In genomic region chr19:40374720-40375119, GRCm38 (mm10) we compare ENCODE assay signal across 19 mouse cellular contexts.
DNase-seq lines count a peak whose midpoint lies in the region; TF ChIP-seq lines count a peak whose summit lies in the region.
"Had no signal": no experiment of that assay in that cellular context is flagged by ENCODE, and none has a peak within 500 bp of the region (broad histone marks: within the 10 kb centered on the region; RNA-seq: fewer than 3 reads in every experiment).

No protein-coding gene starts in this region.

- peak overlapping the region; percentile 66 for H3K4me3 ChIP-seq in gastrocnemius, adult 2 months
- H3K4me3 ChIP-seq in layer of hippocampus, adult 2 months: no peak overlapping the region
- H3K4me3 ChIP-seq: embryonic facial prominence, embryonic 15.5 days; erythroblast, embryonic 14.5 days; forebrain, embryonic 10.5 days; hindbrain, embryonic 10.5 days; intestine, embryonic 15.5 days had no signal

- intact Hi-C loops in gastrocnemius, adult 2 months (cut with DNase I): no loop called here
- intact Hi-C loops in gastrocnemius, postnatal 36 days (cut with DNase I): no loop called here

- DNase-seq in gastrocnemius, adult 2 months: no peak
- no peak for DNase-seq in gastrocnemius, postnatal 36 days
- DNase-seq in layer of hippocampus, adult 2 months (ENCODE audit: low spot score in 2 of 2): no peak
- DNase-seq in layer of hippocampus, adult 9-10 months (ENCODE audit: low spot score): no peak
- peak; percentile 34 for DNase-seq in R1 (ENCODE audit: low read depth, low spot score)
- DNase-seq in right cerebral cortex, postnatal 4 days: no peak
- no peak for DNase-seq in yolk sac, embryonic 10.5 days (ENCODE audit: low spot score)
- DNase-seq: adrenal gland, adult 8-10 months; adrenal gland, postnatal 36 days; cerebellum, adult 2 months; cerebellum, postnatal 14 days; embryo, embryonic 11 days; heart, postnatal 14 days had no signal

- no peak for TF ChIP-seq CTCF in gastrocnemius, adult 2 months (IDR thresholded peaks at IDR 0.05)
- no peak for TF ChIP-seq CTCF in layer of hippocampus, adult 2 months (conservative IDR thresholded peaks at IDR 0.05)

- H3K27ac ChIP-seq in gastrocnemius, adult 2 months: peak overlapping the region; percentile 91
- H3K27ac ChIP-seq in layer of hippocampus, adult 2 months: 0 out of 2 replicates have a peak overlapping the region, but pooled peaks have one; percentile 18
- H3K27ac ChIP-seq: embryonic facial prominence, embryonic 15.5 days; forebrain, embryonic 10.5 days; hindbrain, embryonic 10.5 days; hindbrain, embryonic 14.5 days; intestine, embryonic 15.5 days had no signal
